Mouse (Mus musculus) liver, embryonic 15.5 days (tissue): ENCODE measurements around the gene Xpo6. TPM values are rescaled to one million over a fixed set of nuclear protein-coding genes. Genes with fewer than 3 reads are reported as not detected.

Source experiments
- ATAC-seq: fragments of 200-750 bp; cut with Nextera tagmentation; 2 replicates; pipeline ENCODE4 v1.8.0; 2017; ENCODE audit warnings: moderate number of reproducible peaks, mild to moderate bottlenecking, moderate library complexity; ENCODE audit not compliant: insufficient read depth
- H3K27ac ChIP-seq: fragments of 300-500 bp; sonication (generic); replicated peaks from 2 replicates; pipeline ENCODE4 v1.5.1; 2015; ENCODE audit warnings: mild to moderate bottlenecking, inconsistent platforms
- H3K27me3 ChIP-seq: fragments of 300-500 bp; sonication (generic); 2 replicates; pipeline ENCODE4 v1.6.1; 2015; ENCODE audit warnings: mild to moderate bottlenecking, inconsistent platforms
- H3K36me3 ChIP-seq: fragments of 300-500 bp; sonication (generic); replicated peaks from 2 replicates; pipeline ENCODE4 v1.6.1; 2015; ENCODE audit warnings: moderate library complexity, mild to moderate bottlenecking, inconsistent platforms
- H3K4me1 ChIP-seq: fragments of 300-500 bp; sonication (generic); replicated peaks from 2 replicates; pipeline ENCODE4 v1.6.1; 2015; ENCODE audit warnings: inconsistent platforms
- H3K4me2 ChIP-seq: fragments of 300-500 bp; sonication (generic); 2 replicates; pipeline ENCODE4 v1.6.1; 2015; ENCODE audit warnings: moderate library complexity, mild to moderate bottlenecking, inconsistent platforms
- H3K4me3 ChIP-seq: fragments of 300-500 bp; sonication (generic); replicated peaks from 2 replicates; pipeline ENCODE4 v1.5.1; 2015; ENCODE audit warnings: mild to moderate bottlenecking, inconsistent platforms
- H3K9ac ChIP-seq: fragments of 300-500 bp; sonication (generic); 2 replicates; pipeline ENCODE4 v1.6.1; 2015; ENCODE audit warnings: moderate library complexity, mild to moderate bottlenecking, inconsistent platforms
- H3K9me3 ChIP-seq: fragments of 300-500 bp; sonication (generic); replicated peaks from 2 replicates; pipeline ENCODE4 v1.6.1; 2016; ENCODE audit warnings: inconsistent platforms
- WGBS: fragments of 180-500 bp; shearing (Covaris S2); methylation state at CpG from one replicate; pipeline ENCODE4 v1.1.7; 2015; ENCODE audit warnings: mixed read lengths; ENCODE audit not compliant: insufficient replicate concordance; 5-methylcytosine and 5-hydroxymethylcytosine counted together
- polyA plus RNA-seq: library from polyadenylated mRNA; unstranded; fragments of >200 nt; fragmentation: Nextera tagmentation; extraction: Ambion mirVana; gene quantifications from 2 replicates; pipeline ENCODE4 v1.2.1, GENCODE M21; 2015

The Xpo6 gene
- polyA plus RNA-seq, 1 experiment from 2014 or later, result 16.3 TPM

GRCm38 (mm10) chr7:126051910-126052309 is 148.4 kb downstream of the Xpo6 start:
- no peak overlapping the region for H3K27ac ChIP-seq
- no peak for ATAC-seq
- 35% methylated on average over 6 of the region's 6 CpGs for WGBS
- no peaks in the 10 kb centered on the region for H3K36me3 ChIP-seq
- H3K4me2 ChIP-seq, result no peak overlapping the region
- H3K4me3 ChIP-seq, result no peak overlapping the region
- peaks cover 27% of the 10 kb centered on the region; the same call in 1 of the 2 replicates for H3K27me3 ChIP-seq
- H3K9me3 ChIP-seq, result no peaks in the 10 kb centered on the region
- no peak overlapping the region for H3K9ac ChIP-seq
- H3K4me1 ChIP-seq, result no peaks in the 10 kb centered on the region

Other genes starting within 250 kb of the Xpo6 start
- gene Gsg1l, start 118.1 kb downstream of the Xpo6 start, polyA plus RNA-seq, result 0.02 and 0.09 TPM in 2 replicates
- 1.5 and 1.8 TPM in 2 replicates for gene Sbk1, start 72.1 kb upstream of the Xpo6 start, polyA plus RNA-seq
- 5.7 and 7.0 TPM in 2 replicates for gene Lat, start 169.1 kb upstream of the Xpo6 start, polyA plus RNA-seq
- 17.7 and 20.6 TPM in 2 replicates for gene Spns1, start 176.9 kb upstream of the Xpo6 start, polyA plus RNA-seq
- 2.0 and 2.9 TPM in 2 replicates for gene Nfatc2ip, start 196.2 kb upstream of the Xpo6 start, polyA plus RNA-seq
- gene Cd19, start 214.4 kb upstream of the Xpo6 start, polyA plus RNA-seq, result 2.3 and 3.1 TPM in 2 replicates
- gene Rabep2, start 228.3 kb upstream of the Xpo6 start, polyA plus RNA-seq, result 6.3 TPM in 2 replicates